Mouse (Mus musculus) erythroid progenitor cell, adult 5-6 weeks (primary cell): ENCODE measurements around the gene Cfap73. TPM values are rescaled to one million over a fixed set of nuclear protein-coding genes. Genes with fewer than 3 reads are reported as not detected.
A peak's percentile ranks its signal among the peaks of the same experiment; 100 is the strongest.

ENCODE experiments used
- ATAC-seq: replicated peaks from 2 replicates; pipeline ENCODE4 v1.8.0; 2016; ENCODE audit warnings: moderate number of reproducible peaks, mild to moderate bottlenecking, moderate TSS enrichment, inconsistent platforms; ENCODE audit not compliant: poor library complexity, low FRiP score, severe bottlenecking
- total RNA-seq, 2 experiments: library from RNA; stranded (forward) in 1 of 2; stranded (reverse) in 1 of 2; fragments of 150-400 nt in 1 of 2; fragments of 186-747, 209-891 nt in 1 of 2; gene quantifications; 2 replicates each; pipeline versions ENCODE4 v1.2.3 to v1.2.4; 2015 to 2017; ENCODE audit warnings: low replicate concordance in 2 of 2

Gene Cfap73
- total RNA-seq, 2 experiments from 2014 or later: not detected

DNA sequence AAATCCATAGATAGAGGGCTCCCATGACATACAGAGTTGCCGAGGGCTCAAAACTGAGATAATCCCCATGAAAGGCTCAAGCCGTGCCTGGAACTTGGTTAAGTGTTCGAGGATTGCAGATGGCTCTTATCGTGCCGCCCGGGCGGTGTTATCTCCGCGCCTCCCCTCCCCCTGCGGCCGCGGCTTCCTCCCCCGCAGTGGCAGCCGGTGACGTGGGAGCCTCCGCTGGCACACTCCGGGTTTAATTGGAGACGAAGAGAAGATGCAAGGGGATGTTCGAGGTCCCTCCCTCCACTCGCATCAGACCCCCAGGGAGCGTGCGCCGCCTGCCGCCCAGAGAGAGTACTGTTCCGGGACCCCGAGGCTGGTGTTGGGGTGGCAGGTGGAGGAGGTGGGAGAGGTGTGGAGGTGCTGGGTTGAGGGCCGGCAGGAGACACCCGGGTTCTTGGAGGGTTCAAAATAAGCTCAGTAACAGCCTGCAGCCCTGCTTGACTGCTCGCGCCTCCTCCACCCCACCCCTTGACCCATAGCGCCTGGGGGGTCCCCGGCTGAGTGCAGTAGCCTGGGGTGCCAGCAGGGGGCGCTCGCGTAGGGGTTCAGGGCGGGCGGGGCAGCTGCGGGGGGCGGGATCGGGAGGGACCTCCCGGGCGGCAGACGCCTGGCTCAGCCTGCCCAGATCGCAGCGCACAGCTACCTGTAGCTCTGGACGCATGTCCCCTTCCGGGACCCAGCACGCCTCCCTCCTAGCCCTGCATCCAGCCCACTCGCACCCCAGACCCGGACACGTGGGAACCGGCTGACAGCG, 14.7 kb upstream of the Cfap73 start, which contains the start of gene Rasal1:
Gene Rasal1 (plus strand): TSS at position 244 of the 805 bp plus-strand sequence.
- peak; percentile 37 for ATAC-seq

DNA sequence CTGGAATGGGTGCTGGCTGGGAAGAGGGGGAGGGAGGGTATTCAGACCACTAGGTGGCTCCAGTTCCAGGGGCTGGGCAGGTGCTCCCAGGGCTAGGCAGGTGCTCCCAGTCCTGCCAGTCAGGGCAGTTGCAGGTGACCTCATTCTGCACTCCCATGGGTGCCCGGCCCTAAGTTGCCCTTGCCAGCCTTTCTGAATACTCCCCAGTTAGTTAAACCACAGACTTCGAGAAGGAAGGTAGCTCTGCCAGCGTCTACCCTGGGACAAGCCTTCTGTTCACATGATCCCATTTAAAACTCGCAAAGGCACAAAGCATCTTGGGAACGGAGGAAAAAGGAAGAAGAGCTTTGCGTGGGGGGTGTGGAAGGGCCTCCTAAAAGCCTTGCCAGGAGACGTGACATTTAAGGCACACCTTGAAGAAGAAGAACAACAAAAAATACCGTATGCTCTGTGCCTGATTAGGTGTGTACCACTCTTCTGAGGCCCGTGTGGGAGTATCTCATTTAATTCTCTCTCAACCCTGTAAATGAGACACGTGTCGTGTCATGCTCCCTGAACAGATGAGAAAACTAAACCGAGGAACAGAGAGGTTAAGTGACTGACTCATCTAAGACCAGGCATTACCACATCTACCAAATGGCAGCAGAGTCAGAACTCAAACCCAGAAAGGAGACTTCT, 13.9 kb upstream of the Cfap73 start:
- no peak for ATAC-seq

DNA sequence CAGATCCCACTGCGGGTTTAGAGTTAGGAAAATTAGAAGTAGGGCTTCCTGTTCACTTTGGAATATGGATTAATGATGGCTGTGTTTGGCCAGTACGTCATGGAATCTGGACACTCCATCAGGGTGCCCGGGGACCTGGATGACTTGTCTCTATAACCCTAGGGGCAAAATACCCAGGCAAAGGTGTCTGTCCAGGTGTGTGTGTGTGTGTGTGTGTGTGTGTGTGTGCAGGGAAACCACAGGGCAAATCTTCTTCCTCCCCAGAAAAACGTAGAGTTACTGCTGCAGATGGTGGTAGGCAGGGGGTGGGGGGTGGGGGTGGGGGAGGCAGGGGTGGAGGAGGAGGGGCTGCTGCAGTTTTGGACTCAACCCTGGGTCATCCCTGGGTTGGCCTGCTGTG, 13.3 kb upstream of the Cfap73 start:
- ATAC-seq: no peak

DNA sequence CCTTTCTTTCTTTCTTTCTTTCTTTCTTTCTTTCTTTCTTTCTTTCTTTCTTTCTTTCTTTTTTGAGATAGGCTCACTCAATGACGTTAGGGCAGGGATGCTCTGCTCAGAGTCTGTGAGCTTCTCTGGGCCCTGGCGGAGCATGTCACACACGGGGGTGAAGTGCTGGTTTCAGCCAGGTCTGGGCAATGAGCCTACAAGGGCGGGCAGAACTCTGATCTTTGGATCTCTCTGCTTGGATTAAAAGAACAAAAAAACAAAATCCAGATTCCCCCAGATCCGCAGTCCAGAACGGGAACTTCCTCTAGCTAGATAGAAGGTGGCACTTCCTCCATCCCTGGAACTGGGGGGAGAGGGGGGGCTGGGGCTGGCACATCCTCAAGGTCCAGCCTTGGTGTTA, 11.8 kb upstream of the Cfap73 start:
- no peak for ATAC-seq

DNA sequence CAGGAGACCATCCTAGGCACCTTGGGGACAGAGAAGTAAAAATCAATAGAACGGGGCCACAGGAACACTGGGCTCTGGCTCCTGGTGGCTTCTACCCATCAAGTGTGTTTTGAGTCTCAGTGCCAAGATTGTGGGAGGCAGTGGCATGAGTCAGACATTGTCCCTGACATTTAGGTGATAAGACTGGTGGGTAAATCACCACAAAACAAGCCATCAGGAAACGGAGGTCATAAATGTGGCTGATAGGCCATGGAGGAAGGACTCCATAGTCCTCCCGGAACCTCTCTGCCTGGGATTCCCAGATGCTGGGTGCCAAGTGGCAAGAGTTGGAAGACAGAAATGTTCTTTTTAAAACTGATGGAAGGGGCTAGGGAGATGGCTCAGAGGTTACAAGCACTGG, 10.2 kb upstream of the Cfap73 start:
- no peak for ATAC-seq

GRCm38 (mm10) chr5:120643365-120644085, 9.5 kb upstream of the Cfap73 start:
- no peak for ATAC-seq

DNA sequence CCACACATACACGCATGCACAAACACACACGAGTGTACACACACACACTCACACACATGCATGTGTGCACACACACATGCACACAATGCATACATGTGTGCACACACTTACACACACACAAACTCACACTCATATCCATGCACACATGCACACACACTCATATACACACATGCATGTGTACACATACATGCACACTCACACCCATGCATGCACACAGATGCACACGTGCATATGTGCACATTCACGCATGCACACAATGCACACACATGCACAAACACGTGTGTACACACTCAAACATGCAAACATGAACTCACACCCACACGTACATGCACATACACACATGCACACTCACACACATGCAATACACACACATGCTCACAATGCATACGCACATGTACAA, 6.1 kb upstream of the Cfap73 start:
- ATAC-seq: no peak

- ATAC-seq: no peak
Measured at GRCm38 (mm10) chr5:120635633-120636032, 1.6 kb upstream of the Cfap73 start.

- ATAC-seq: no peak
Measured at GRCm38 (mm10) chr5:120634860-120635259, 825 bp upstream of the Cfap73 start.

GRCm38 (mm10) chr5:120631892-120632291, 2.1 kb downstream of the Cfap73 start:
- ATAC-seq: no peak

GRCm38 (mm10) chr5:120631128-120631527, 2.9 kb downstream of the Cfap73 start:
- ATAC-seq: no peak

- ATAC-seq: no peak
Measured at GRCm38 (mm10) chr5:120628624-120629023, 5.4 kb downstream of the Cfap73 start.

GRCm38 (mm10) chr5:120627515-120628300, 6.3 kb downstream of the Cfap73 start:
- no peak for ATAC-seq

DNA sequence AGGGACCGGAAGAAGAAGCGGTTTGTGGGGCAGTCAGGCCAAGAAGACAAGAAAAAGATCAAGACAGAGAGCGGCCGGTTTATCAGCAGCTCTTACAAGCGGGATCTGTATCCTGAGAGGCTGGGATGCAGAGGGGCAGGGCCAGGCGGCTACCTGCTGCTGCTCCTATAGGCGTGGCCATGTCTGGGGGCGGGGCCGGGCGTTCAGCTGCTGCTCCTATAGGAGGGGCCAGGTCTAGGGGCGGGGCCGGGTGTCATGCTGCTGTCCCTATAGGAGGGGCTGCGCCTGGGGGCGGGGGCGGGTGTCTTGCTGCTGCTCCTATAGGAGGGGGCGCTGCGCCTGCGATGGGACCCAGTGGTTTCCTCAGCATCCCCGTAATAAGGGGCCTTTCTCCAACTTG, 7.6 kb downstream of the Cfap73 start:
- ATAC-seq: no peak

DNA sequence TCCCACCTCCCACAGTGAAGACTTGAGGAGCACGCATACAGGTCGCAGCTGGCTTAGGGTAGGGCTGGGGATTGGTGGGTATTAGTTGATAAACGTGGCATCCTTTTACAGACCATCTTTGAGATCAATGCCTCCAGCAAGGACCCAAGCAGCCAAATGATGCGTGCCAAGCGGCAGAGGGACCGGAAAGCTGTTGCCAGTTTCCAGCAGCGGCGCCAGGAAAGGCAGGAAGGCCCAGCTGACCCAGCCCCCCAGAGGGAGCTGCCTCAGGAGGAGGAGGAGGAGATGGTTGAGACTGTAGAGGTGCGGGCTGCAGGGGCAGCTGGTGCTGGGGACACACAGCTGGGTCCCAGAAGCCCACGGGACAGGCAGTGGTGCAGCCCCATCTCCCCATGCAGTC, 9.6 kb downstream of the Cfap73 start:
- ATAC-seq: no peak

DNA sequence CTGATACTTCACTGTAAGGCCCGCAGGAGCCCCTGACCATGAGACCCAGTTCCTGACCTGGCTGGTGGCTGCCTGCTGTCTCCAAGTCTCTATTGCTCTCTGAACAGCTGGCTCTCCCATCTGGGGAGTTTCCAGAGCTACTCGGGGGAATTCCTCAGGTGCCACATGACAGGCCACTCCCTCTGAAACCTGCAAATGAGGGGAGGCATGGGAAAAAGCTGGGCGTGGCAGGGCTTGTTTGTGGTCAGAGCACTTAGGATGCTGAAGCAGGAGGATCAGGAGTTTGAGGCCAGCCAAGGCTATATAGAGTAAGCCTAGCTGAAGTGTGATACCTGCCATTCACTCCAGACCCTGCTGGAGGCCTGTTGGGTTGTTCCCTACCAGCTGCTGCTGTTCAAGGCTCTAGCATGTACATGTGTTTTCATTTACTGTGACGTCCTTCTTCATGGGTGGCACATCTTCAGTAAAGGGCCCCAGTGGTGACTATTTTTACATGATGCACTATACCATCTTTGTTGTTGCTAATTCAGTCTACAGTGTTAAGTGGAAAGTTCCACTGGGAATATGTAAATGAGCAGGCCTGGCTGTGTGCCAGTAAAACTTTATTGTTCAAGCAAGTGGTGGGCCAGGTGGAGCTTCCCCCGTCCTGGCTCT, 11.7 kb downstream of the Cfap73 start:
- ATAC-seq: no peak

GRCm38 (mm10) chr5:120621846-120622197, 12.2 kb downstream of the Cfap73 start:
- ATAC-seq: no peak

DNA sequence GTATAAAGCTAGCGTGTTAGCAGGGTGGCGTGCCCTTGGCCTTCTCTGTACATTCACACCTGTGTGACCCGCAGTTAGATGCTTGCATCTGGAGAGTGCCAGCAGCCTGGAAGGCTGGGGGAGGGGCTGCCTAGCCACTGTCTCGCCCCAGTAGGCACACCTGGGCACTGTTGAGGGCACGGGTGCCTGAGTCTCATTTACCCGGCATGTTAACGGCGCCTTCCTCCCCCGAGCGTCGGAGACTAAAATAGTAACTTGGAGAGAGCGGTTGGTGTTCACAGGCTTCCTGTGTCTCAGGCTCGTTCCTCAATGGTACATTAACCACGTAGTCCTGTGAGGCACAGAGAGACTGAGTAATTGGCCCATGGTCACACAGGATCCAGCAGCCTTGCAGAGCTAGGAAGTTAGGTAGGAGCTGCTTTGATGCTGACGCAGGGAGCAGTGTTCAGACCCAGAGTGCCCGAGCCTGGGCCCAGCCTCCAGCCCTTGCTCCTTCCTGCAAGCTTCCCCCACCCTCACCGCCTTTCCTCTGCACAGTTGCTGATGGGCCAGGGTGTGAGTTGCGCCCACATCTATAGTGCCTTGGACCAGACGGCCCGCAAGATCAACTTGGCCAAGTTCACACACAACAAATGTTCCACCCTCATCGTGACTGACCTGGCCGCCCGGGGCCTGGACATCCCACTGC, 12.8 kb downstream of the Cfap73 start:
- ATAC-seq: no peak
